In genomic region chr8:109694154-109694553, GRCm38 (mm10) we compare ENCODE assay signal across 8 mouse cellular contexts. TPM values are rescaled to one million over a fixed set of nuclear protein-coding genes. Genes with fewer than 3 reads are reported as not detected.
DNase-seq lines count a peak whose midpoint lies in the region; ATAC-seq and TF ChIP-seq lines count a peak whose summit lies in the region.

No protein-coding gene starts in this region.

- no peak for ATAC-seq in heart, embryonic 15.5 days (replicated peaks; ENCODE audit: insufficient number of reproducible peaks, insufficient read depth, low FRiP score, low read depth)
- no peak for ATAC-seq in forebrain, postnatal 0 days
- ATAC-seq in midbrain, embryonic 12.5 days (ENCODE audit: low FRiP score, low read depth): no peak

- H3K27me3 ChIP-seq in heart, embryonic 15.5 days: no peaks in the 10 kb centered on the region
- H3K27me3 ChIP-seq in heart, adult 2 months (ENCODE audit: control insufficient read depth, insufficient read depth, low read length): no peaks in the 10 kb centered on the region
- H3K27me3 ChIP-seq in forebrain, postnatal 0 days (ENCODE audit: insufficient read depth, low read length): no peaks in the 10 kb centered on the region
- peaks cover 7% of the 10 kb centered on the region for H3K27me3 ChIP-seq in midbrain, embryonic 12.5 days

- TF ChIP-seq CTCF in heart, adult 2 months (IDR thresholded peaks at IDR 0.05): no peak
- no peak for TF ChIP-seq CTCF in forebrain, postnatal 0 days (IDR thresholded peaks at IDR 0.05; ENCODE audit: low read depth)

- H3K4me2 ChIP-seq in heart, embryonic 15.5 days: peak overlapping the region; percentile 24; the same call in 1 of the 2 replicates
- H3K4me2 ChIP-seq in forebrain, postnatal 0 days (ENCODE audit: low read depth): peak overlapping the region; percentile 69; the same call in 1 of the 2 replicates
- 0 out of 2 replicates have a peak overlapping the region, but pooled peaks have one; percentile 76 for H3K4me2 ChIP-seq in midbrain, embryonic 12.5 days (replicated peaks)

- peaks cover 17% of the 10 kb centered on the region for H3K4me1 ChIP-seq in heart, embryonic 15.5 days (replicated peaks)
- peaks cover 7% of the 10 kb centered on the region for H3K4me1 ChIP-seq in heart, adult 2 months (ENCODE audit: control insufficient read depth, insufficient read depth, low read length)
- peaks cover 7% of the 10 kb centered on the region for H3K4me1 ChIP-seq in forebrain, postnatal 0 days (ENCODE audit: insufficient read depth)
- peaks cover 23% of the 10 kb centered on the region for H3K4me1 ChIP-seq in midbrain, embryonic 12.5 days

- TF ChIP-seq POLR2A in heart, adult 2 months (IDR thresholded peaks at IDR 0.05; ENCODE audit: insufficient read depth, low read depth, low read length): no peak

- H3K9me3 ChIP-seq in heart, embryonic 15.5 days (replicated peaks): no peaks in the 10 kb centered on the region
- no peaks in the 10 kb centered on the region for H3K9me3 ChIP-seq in forebrain, postnatal 0 days (ENCODE audit: low read length)
- H3K9me3 ChIP-seq in midbrain, embryonic 12.5 days: no peaks in the 10 kb centered on the region

- no peaks in the 10 kb centered on the region for H3K36me3 ChIP-seq in heart, embryonic 15.5 days
- peaks cover 2% of the 10 kb centered on the region; the same call in 1 of the 2 replicates for H3K36me3 ChIP-seq in heart, adult 2 months (ENCODE audit: control insufficient read depth, insufficient read depth, low read length)
- H3K36me3 ChIP-seq in forebrain, postnatal 0 days (ENCODE audit: insufficient read depth): no peaks in the 10 kb centered on the region
- 0 out of 2 replicates have a peak, but pooled peaks cover 4% of the 10 kb centered on the region for H3K36me3 ChIP-seq in midbrain, embryonic 12.5 days

- WGBS in heart, embryonic 15.5 days: 67% methylated on average over 6 of the region's 6 CpGs
- 65% methylated on average over 6 of the region's 6 CpGs for WGBS in heart, adult 2 months
- 56% methylated on average over 6 of the region's 6 CpGs for WGBS in forebrain, postnatal 0 days
- WGBS in midbrain, embryonic 12.5 days: 63% methylated on average over 6 of the region's 6 CpGs

- no peak overlapping the region for H3K9ac ChIP-seq in heart, embryonic 15.5 days
- no peak overlapping the region for H3K9ac ChIP-seq in heart, adult 2 months (ENCODE audit: low read depth, low read length)
- H3K9ac ChIP-seq in forebrain, postnatal 0 days: no peak overlapping the region
- H3K9ac ChIP-seq in midbrain, embryonic 12.5 days (replicated peaks): no peak overlapping the region

- peaks cover 4% of the 10 kb centered on the region for H3K79me2 ChIP-seq in heart, adult 2 months (replicated peaks; ENCODE audit: control insufficient read depth, insufficient read depth, low read length)

- no peak for DNase-seq in heart, adult 2 months
- DNase-seq in MN1 (ENCODE audit: low spot score): peak; percentile 56
- DNase-seq in forebrain, postnatal 0 days: no peak
- no peak for DNase-seq in thymus, postnatal 4 days
- DNase-seq in cerebellum, postnatal 25 days: no peak
- no peak for DNase-seq in thymus, postnatal 14 days

- peak overlapping the region; percentile 88 for H3K4me3 ChIP-seq in heart, embryonic 15.5 days
- no peak overlapping the region; the same call in 1 of the 2 replicates for H3K4me3 ChIP-seq in heart, adult 2 months
- H3K4me3 ChIP-seq in forebrain, postnatal 0 days (ENCODE audit: low read depth, low read length): no peak overlapping the region
- H3K4me3 ChIP-seq in midbrain, embryonic 12.5 days: no peak overlapping the region

- no peak for TF ChIP-seq EP300 in heart, adult 2 months (IDR thresholded peaks at IDR 0.05; ENCODE audit: insufficient read depth, low read depth, low read length)

- no peak overlapping the region for H3K27ac ChIP-seq in heart, embryonic 15.5 days
- no peak overlapping the region for H3K27ac ChIP-seq in heart, adult 2 months
- no peak overlapping the region for H3K27ac ChIP-seq in forebrain, postnatal 0 days (ENCODE audit: low read depth, low read length)
- H3K27ac ChIP-seq in midbrain, embryonic 12.5 days (replicated peaks): no peak overlapping the region

- intact Hi-C loops in heart, adult 2 months (cut with DNase I): loop anchor here (5.0 kb wide), 2 partner anchors 87 to 173 kb away; partner anchors contain the start of genes Dhodh and Phlpp2

RNA-seq across cellular contexts. Expression of gene Ist1, which starts 1.1 kb away (rescaled TPM):
- 82.0 and 90.7 TPM in 2 replicates for polyA plus RNA-seq in heart, embryonic 15.5 days (2015; fragmentation: Nextera tagmentation; extraction: Ambion mirVana)
- total RNA-seq in heart, adult 2 months (2021): 10 to 100 TPM; 37.4 to 37.8 TPM
- polyA plus RNA-seq in heart, adult 2 months (2012; rRNA removed): 27.1 and 50.8 TPM in 2 replicates
- 126 and 139 TPM in 2 replicates for total RNA-seq in forebrain, postnatal 0 days (2014; rRNA removed)
- polyA plus RNA-seq in forebrain, postnatal 0 days (2015; fragmentation: Nextera tagmentation; extraction: Ambion mirVana): 89.3 and 110 TPM in 2 replicates
- polyA plus RNA-seq in midbrain, embryonic 12.5 days (2016; fragmentation: Nextera tagmentation; extraction: Ambion mirVana): 172 and 181 TPM in 2 replicates

RNA-seq across cellular contexts. Expression of gene Zfp821, which starts 11.2 kb away (rescaled TPM):
- polyA plus RNA-seq in heart, embryonic 15.5 days (2015; fragmentation: Nextera tagmentation; extraction: Ambion mirVana): 16.4 and 18.2 TPM in 2 replicates
- 1 to 10 TPM; 4.9 to 7.0 TPM for total RNA-seq in heart, adult 2 months (2021)
- polyA plus RNA-seq in heart, adult 2 months (2012; rRNA removed): 4.3 and 5.6 TPM in 2 replicates
- total RNA-seq in forebrain, postnatal 0 days (2014; rRNA removed): 87.6 and 92.1 TPM in 2 replicates
- 57.8 and 67.0 TPM in 2 replicates for polyA plus RNA-seq in forebrain, postnatal 0 days (2015; fragmentation: Nextera tagmentation; extraction: Ambion mirVana)
- 74.6 and 80.7 TPM in 2 replicates for polyA plus RNA-seq in midbrain, embryonic 12.5 days (2016; fragmentation: Nextera tagmentation; extraction: Ambion mirVana)

RNA-seq across cellular contexts. Expression of gene Atxn1l, which starts 43.4 kb away (rescaled TPM):
- polyA plus RNA-seq in heart, embryonic 15.5 days (2015; fragmentation: Nextera tagmentation; extraction: Ambion mirVana): 4.4 and 5.0 TPM in 2 replicates
- 10 to 100 TPM; 20.0 to 23.0 TPM for total RNA-seq in heart, adult 2 months (2021)
- polyA plus RNA-seq in heart, adult 2 months (2012; rRNA removed): 6.5 and 11.9 TPM in 2 replicates
- total RNA-seq in forebrain, postnatal 0 days (2014; rRNA removed): 9.9 and 20.4 TPM in 2 replicates
- polyA plus RNA-seq in forebrain, postnatal 0 days (2015; fragmentation: Nextera tagmentation; extraction: Ambion mirVana): 1.9 and 3.2 TPM in 2 replicates
- 7.3 and 8.3 TPM in 2 replicates for polyA plus RNA-seq in midbrain, embryonic 12.5 days (2016; fragmentation: Nextera tagmentation; extraction: Ambion mirVana)

Comparison
In these comparisons a context has a peak if more than half of its experiments do, and no peak if none do; other contexts are left out.
1. H3K4me2 ChIP-seq: peak in every context shown above with its lines; median percentile 76 in midbrain, embryonic 12.5 days; 69 in forebrain, postnatal 0 days; 24 in heart, embryonic 15.5 days.